Mouse (Mus musculus): ENCODE data around the gene Gm28729.
"Not testable (repeated sequence)": the region's sequence is repeated elsewhere in the genome, so short reads cannot be mapped to it uniquely, and the experiment has no call there.

The Gm28729 gene

DNA sequence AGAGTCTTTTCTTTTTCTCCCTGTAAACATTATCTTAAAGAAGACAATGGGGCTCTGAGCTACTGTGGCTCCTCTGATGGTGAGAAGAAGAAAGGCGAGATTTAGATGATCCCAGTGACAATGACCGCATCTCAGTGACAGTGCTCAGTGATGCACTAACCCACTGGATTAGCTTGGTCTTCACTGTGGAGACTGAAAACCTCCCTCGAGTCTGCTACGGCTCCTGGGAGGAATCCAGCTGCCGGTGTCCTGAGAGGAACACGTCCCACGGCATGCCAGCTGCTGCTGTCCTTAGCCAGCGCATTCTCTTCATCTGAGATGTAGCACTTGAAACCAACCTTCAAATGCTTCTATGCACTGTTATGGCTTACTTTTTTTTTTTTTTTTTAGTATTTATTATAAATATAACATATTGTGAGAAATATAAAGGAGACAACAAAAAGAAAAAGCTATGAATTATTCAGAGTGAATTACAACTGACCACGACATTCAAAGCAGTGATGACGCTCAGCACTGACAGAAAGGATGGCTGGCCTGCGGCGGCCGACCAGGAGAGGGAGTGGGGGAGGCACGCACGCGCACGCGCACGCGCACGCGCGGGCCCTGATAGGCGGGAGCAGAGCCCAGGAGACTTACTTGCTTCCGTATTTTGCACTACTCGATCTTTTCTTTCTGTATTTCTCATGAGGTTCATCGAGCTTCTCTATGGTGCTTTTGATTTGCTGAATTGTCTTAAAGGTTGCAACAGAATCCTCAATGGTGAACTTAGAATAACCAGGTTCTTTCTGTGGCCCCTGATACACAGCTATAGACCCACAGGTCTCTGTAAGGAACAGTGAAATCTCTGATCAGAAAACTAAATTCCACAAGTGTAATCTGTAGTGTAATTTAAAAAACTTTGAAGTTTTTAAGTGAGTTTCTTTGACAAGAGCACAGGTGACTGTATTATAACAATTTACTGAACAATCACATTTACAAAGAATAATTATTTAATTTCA is 18.9 kb upstream of the Gm28729 start:
- Histone ChIP-seq H3K4me3 (replicated peaks; ENCODE audit: low read length) (no peak overlapping the region), H3K9me3 (ENCODE audit: low read length) (no peaks in the 10 kb centered on the region), H3K4me1 (replicated peaks; ENCODE audit: low read depth, low read length) (peaks cover 8% of the 10 kb centered on the region), H3K36me3 (ENCODE audit: insufficient read depth, low read length) (peaks cover 21% of the 10 kb centered on the region), H3K27me3 (ENCODE audit: insufficient read depth, low read length) (no peaks in the 10 kb centered on the region)
- no peak for TF ChIP-seq NANOG (IDR thresholded peaks at IDR 0.05; ENCODE audit: borderline replicate concordance, low read length)

DNA sequence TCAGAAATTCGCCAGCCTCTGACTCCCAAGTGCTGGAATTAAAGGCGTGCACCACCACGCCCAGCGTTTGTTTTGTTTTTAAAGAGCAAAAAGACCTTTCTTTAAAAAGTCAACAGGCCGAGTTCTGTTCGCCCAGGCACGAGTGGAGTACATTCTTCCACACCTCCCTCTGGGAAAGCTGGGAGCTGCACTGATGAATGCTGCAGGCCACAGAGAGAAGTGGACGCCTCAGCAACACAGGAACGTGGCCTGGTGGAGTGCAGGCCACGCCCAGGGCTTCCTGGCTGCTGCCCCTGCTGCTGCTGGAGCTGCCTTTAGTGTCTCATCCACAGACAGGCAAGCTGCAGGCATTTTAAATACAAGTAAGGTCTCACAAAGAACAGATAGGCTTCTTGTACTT is 13.9 kb upstream of the Gm28729 start:
- Histone ChIP-seq H3K36me3 (ENCODE audit: insufficient read depth, low read length) (peaks cover 12% of the 10 kb centered on the region; the same call in 1 of the 2 replicates), H3K27me3 (ENCODE audit: insufficient read depth, low read length) (no peaks in the 10 kb centered on the region), H3K9me3 (ENCODE audit: low read length) (no peaks in the 10 kb centered on the region), H3K4me1 (replicated peaks; ENCODE audit: low read depth, low read length) (peaks cover 35% of the 10 kb centered on the region), H3K4me3 (replicated peaks; ENCODE audit: low read length) (no peak overlapping the region)
- TF ChIP-seq NANOG (IDR thresholded peaks at IDR 0.05; ENCODE audit: borderline replicate concordance, low read length), result no peak
- TF ChIP-seq POU5F1 (IDR thresholded peaks at IDR 0.05; ENCODE audit: borderline replicate concordance, low read length), result no peak
- TF ChIP-seq CTCF (conservative IDR thresholded peaks at IDR 0.05; ENCODE audit: low read length), result no peak

DNA sequence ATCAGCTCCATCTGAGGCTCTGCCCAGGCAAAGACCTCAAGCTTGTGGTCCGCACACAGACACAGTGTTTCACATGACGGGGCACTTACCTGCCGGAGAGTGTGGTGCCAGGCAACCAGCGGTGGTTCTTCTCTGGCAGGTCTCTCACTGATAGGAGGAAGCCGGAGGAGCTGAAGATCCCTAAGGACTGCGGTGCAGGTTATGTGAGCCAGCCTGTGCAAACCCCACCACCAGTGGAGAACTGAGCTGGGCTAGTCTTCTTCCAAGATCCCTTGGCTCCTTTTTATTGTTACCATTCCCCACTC is 12.5 kb upstream of the Gm28729 start:
- no peaks in the 10 kb centered on the region; the same call in 1 of the 2 replicates for H3K27me3 ChIP-seq (ENCODE audit: insufficient read depth, low read length)
- H3K9me3 ChIP-seq (ENCODE audit: low read length), result no peaks in the 10 kb centered on the region
- TF ChIP-seq POU5F1 (IDR thresholded peaks at IDR 0.05; ENCODE audit: borderline replicate concordance, low read length) (no peak), CTCF (conservative IDR thresholded peaks at IDR 0.05; ENCODE audit: low read length) (no peak), NANOG (IDR thresholded peaks at IDR 0.05; ENCODE audit: borderline replicate concordance, low read length) (no peak)
- H3K36me3 ChIP-seq (ENCODE audit: insufficient read depth, low read length), result peaks cover 6% of the 10 kb centered on the region; the same call in 1 of the 2 replicates
- peak overlapping the region; percentile 79 for H3K4me3 ChIP-seq (replicated peaks; ENCODE audit: low read length)
- peaks cover 35% of the 10 kb centered on the region for H3K4me1 ChIP-seq (replicated peaks; ENCODE audit: low read depth, low read length)

DNA sequence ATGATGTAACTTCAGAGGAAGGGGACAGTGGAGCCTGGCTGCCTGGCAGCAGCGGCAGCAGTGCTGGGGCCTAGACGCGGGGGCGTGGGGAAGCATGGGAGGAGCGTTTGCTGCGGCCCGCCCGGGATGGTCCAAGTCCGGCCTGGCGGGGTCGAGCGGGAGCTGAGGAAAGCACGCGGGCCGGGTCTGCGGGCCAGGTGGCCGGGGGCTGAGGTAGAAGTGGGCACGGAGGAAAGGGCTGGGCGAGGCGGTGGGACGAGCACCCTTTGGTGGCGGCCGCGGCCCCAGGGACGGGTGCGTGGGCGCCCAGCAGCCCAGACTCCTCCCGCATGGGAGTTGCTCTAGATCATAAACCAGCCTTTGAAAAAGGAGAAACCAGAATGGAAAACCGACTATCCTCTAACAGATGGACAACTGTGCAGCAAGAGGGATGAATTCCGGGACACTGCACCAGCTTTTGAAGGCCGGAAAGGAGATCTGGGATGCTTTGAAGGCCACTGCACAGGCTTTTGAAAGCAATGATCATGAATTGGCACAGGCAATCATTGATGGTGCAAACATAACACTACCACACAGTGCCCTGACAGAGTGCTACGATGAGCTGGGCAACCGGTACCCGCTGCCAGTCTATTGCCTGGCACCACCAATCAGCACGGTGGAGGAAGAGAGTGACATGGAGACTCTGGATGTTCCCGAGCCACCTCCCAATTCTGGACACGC is 12.0 kb upstream of the Gm28729 start:
- H3K27me3 ChIP-seq (ENCODE audit: insufficient read depth, low read length), result no peaks in the 10 kb centered on the region; the same call in 1 of the 2 replicates
- no peaks in the 10 kb centered on the region for H3K9me3 ChIP-seq (ENCODE audit: low read length)
- peaks cover 6% of the 10 kb centered on the region; the same call in 1 of the 2 replicates for H3K36me3 ChIP-seq (ENCODE audit: insufficient read depth, low read length)
- peak overlapping the region; percentile 79 for H3K4me3 ChIP-seq (replicated peaks; ENCODE audit: low read length)
- TF ChIP-seq NANOG (IDR thresholded peaks at IDR 0.05; ENCODE audit: borderline replicate concordance, low read length), result no peak
- no peak for TF ChIP-seq CTCF (conservative IDR thresholded peaks at IDR 0.05; ENCODE audit: low read length)
- no peak for TF ChIP-seq POU5F1 (IDR thresholded peaks at IDR 0.05; ENCODE audit: borderline replicate concordance, low read length)
- H3K4me1 ChIP-seq (replicated peaks; ENCODE audit: low read depth, low read length), result peaks cover 35% of the 10 kb centered on the region

DNA sequence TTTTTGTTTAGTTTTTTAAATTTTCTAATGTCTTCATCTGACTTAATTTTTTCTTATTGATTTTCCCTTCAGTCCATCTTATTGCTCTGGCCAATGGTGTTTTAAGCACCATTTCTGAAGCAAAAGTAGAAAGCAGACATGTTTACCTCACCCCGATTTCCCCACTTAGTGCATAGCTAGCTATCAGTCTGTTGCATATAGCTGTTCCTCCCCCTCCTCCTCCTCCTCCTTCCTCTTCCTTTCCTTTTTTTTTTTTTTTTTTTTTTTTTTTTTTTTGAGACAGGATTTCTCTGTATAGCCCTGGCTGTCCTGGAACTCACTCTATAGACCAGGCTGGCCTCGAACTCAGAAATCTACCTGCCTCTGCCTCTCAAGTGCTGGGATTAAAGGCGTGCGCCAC is 11.0 kb upstream of the Gm28729 start:
- not testable (repeated sequence) for H3K9me3 ChIP-seq (ENCODE audit: low read length); H3K36me3 ChIP-seq (ENCODE audit: insufficient read depth, low read length); H3K27me3 ChIP-seq (ENCODE audit: insufficient read depth, low read length)
- peaks cover 43% of the 10 kb centered on the region for H3K4me1 ChIP-seq (replicated peaks; ENCODE audit: low read depth, low read length)
- H3K4me3 ChIP-seq (replicated peaks; ENCODE audit: low read length), result peak overlapping the region; percentile 79; the same call in 1 of the 2 replicates

DNA sequence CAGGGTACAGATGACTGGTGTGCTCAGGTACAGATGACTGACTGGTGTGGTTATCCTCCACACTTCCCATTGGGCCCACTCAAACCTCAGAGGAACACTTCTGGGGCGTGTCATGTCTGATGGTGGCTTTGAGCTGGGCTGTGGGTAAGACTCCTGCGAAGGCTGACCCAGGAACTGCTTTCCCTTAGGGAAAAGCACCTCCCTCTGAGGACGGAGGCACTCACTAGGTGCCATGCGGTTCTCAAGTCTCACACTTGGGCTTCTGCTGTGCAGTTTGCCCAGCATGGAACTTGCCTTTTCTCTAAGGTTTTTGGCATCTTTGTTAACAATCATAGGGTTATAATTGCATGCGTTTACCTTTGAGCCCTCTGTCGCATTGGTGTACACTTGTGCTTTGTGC is 10.4 kb upstream of the Gm28729 start:
- Histone ChIP-seq H3K27me3 (ENCODE audit: insufficient read depth, low read length) (no peaks in the 10 kb centered on the region; the same call in 1 of the 2 replicates), H3K36me3 (ENCODE audit: insufficient read depth, low read length) (no peaks in the 10 kb centered on the region), H3K9me3 (ENCODE audit: low read length) (no peaks in the 10 kb centered on the region), H3K4me3 (replicated peaks; ENCODE audit: low read length) (no peak overlapping the region), H3K4me1 (replicated peaks; ENCODE audit: low read depth, low read length) (peaks cover 49% of the 10 kb centered on the region)
- TF ChIP-seq NANOG (IDR thresholded peaks at IDR 0.05; ENCODE audit: borderline replicate concordance, low read length), result no peak
- no peak for TF ChIP-seq CTCF (conservative IDR thresholded peaks at IDR 0.05; ENCODE audit: low read length)
- no peak for TF ChIP-seq POU5F1 (IDR thresholded peaks at IDR 0.05; ENCODE audit: borderline replicate concordance, low read length)

DNA sequence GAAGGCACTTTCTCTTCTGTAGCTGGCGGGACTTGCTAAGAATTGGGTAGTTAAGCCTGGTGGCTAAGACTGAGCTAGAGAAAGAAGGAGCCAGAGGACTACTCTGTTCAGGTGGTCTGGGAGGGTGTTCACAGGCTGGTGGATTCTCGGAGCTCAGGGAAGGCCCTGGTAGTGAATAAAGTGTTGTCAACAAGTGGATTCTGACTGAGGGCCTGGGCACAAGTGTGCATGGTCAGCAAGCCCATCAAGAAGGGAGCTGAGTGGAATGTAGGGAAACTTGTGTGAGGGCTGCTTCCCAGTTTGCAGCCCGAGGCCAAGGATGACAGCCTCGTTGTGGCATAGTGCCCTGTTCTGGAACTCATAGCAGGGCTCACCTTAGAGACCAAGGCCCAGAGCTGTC is 9.2 kb upstream of the Gm28729 start:
- no peaks in the 10 kb centered on the region for H3K9me3 ChIP-seq (ENCODE audit: low read length)
- no peaks in the 10 kb centered on the region for H3K36me3 ChIP-seq (ENCODE audit: insufficient read depth, low read length)
- no peak for TF ChIP-seq CTCF (conservative IDR thresholded peaks at IDR 0.05; ENCODE audit: low read length)
- no peak for TF ChIP-seq POU5F1 (IDR thresholded peaks at IDR 0.05; ENCODE audit: borderline replicate concordance, low read length)
- no peak for TF ChIP-seq NANOG (IDR thresholded peaks at IDR 0.05; ENCODE audit: borderline replicate concordance, low read length)
- H3K27me3 ChIP-seq (ENCODE audit: insufficient read depth, low read length), result no peaks in the 10 kb centered on the region; the same call in 1 of the 2 replicates
- no peak overlapping the region for H3K4me3 ChIP-seq (replicated peaks; ENCODE audit: low read length)
- H3K4me1 ChIP-seq (replicated peaks; ENCODE audit: low read depth, low read length), result peaks cover 57% of the 10 kb centered on the region

DNA sequence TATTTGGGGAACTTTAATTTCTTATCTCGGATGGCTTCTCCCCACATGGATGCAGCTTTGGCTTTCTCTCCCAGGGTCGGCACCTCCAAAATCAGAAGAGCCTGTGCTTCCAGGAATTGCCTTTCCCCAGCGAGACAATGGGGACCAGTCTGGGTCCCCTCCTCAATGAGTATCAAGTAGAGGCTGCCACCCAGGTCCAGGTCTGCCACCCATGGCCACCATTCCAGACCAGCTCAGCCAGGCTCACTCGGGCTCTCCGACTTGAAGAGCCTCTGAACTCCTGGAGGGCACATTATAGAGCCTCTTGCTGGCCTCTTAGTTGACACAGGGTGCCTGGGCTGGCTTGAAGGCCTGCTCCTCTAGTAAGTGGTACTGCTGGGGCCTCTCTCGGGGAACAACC is 8.4 kb upstream of the Gm28729 start:
- no peak overlapping the region for H3K4me3 ChIP-seq (replicated peaks; ENCODE audit: low read length)
- no peaks in the 10 kb centered on the region; the same call in 1 of the 2 replicates for H3K27me3 ChIP-seq (ENCODE audit: insufficient read depth, low read length)
- TF ChIP-seq NANOG (IDR thresholded peaks at IDR 0.05; ENCODE audit: borderline replicate concordance, low read length), result no peak
- no peak for TF ChIP-seq POU5F1 (IDR thresholded peaks at IDR 0.05; ENCODE audit: borderline replicate concordance, low read length)
- no peak for TF ChIP-seq CTCF (conservative IDR thresholded peaks at IDR 0.05; ENCODE audit: low read length)
- H3K36me3 ChIP-seq (ENCODE audit: insufficient read depth, low read length), result no peaks in the 10 kb centered on the region
- H3K9me3 ChIP-seq (ENCODE audit: low read length), result no peaks in the 10 kb centered on the region
- peaks cover 58% of the 10 kb centered on the region for H3K4me1 ChIP-seq (replicated peaks; ENCODE audit: low read depth, low read length)
